23 mouse cellular contexts compared by ENCODE assay signal in genomic region chr16:5595359-5595758, GRCm38 (mm10).
A peak's percentile ranks its signal among the peaks of the same experiment; 100 is the strongest.
DNase-seq lines count a peak whose midpoint lies in the region; ATAC-seq and TF ChIP-seq lines count a peak whose summit lies in the region.
"Had no signal": no experiment of that assay in that cellular context is flagged by ENCODE, and none has a peak within 500 bp of the region (broad histone marks: within the 10 kb centered on the region; RNA-seq: fewer than 3 reads in every experiment).

No protein-coding gene starts in this region.

- DNase-seq in hindbrain, postnatal 0 days (ENCODE audit: low spot score): peak; percentile 40
- no peak for DNase-seq in hindbrain, embryonic 14.5 days (ENCODE audit: low spot score)
- DNase-seq in midbrain, postnatal 0 days (ENCODE audit: low spot score): peak; percentile 50
- DNase-seq in heart, embryonic 10.5 days (ENCODE audit: low spot score): no peak
- DNase-seq in heart, postnatal 4 days: no peak
- DNase-seq: adrenal gland, postnatal 10 days; cerebellum, adult 9-11 months; gastrocnemius, postnatal 14 days; heart, adult 11 months; heart, postnatal 10 days; kidney, adult 11 months; kidney, postnatal 36 days; liver, postnatal 0 days had no signal

- H3K4me3 ChIP-seq in hindbrain, postnatal 0 days (ENCODE audit: low read length): no peak overlapping the region
- no peak overlapping the region for H3K4me3 ChIP-seq in hindbrain, embryonic 14.5 days (replicated peaks; ENCODE audit: low read length)
- H3K4me3 ChIP-seq in midbrain, postnatal 0 days (ENCODE audit: low read depth, low read length): no peak overlapping the region
- no peak overlapping the region for H3K4me3 ChIP-seq in midbrain, embryonic 16.5 days (ENCODE audit: low read depth, low read length)
- no peak overlapping the region for H3K4me3 ChIP-seq in forebrain, embryonic 16.5 days (replicated peaks; ENCODE audit: low read length)
- H3K4me3 ChIP-seq in heart, embryonic 10.5 days: no peak overlapping the region
- H3K4me3 ChIP-seq: embryonic facial prominence, embryonic 12.5 days; heart, embryonic 12.5 days; kidney, embryonic 15.5 days; limb, embryonic 12.5 days; midbrain, embryonic 10.5 days; neural tube, embryonic 15.5 days had no signal

- H3K27ac ChIP-seq in hindbrain, postnatal 0 days: no peak overlapping the region
- no peak overlapping the region for H3K27ac ChIP-seq in hindbrain, embryonic 14.5 days
- H3K27ac ChIP-seq in midbrain, postnatal 0 days (ENCODE audit: low read depth, low read length): no peak overlapping the region
- H3K27ac ChIP-seq in midbrain, embryonic 16.5 days (ENCODE audit: low read length): no peak overlapping the region
- no peak overlapping the region for H3K27ac ChIP-seq in forebrain, embryonic 16.5 days (ENCODE audit: low read length)
- no peak overlapping the region for H3K27ac ChIP-seq in heart, embryonic 10.5 days
- H3K27ac ChIP-seq: embryonic facial prominence, embryonic 12.5 days; kidney, embryonic 15.5 days; limb, embryonic 12.5 days; midbrain, embryonic 10.5 days; neural tube, embryonic 15.5 days had no signal

- no peak for TF ChIP-seq CTCF in hindbrain, postnatal 0 days (IDR thresholded peaks at IDR 0.05; ENCODE audit: low read depth)
- no peak for TF ChIP-seq CTCF in midbrain, postnatal 0 days (IDR thresholded peaks at IDR 0.05)

- no peak overlapping the region for H3K4me2 ChIP-seq in hindbrain, postnatal 0 days (ENCODE audit: low read depth, low read length)
- H3K4me2 ChIP-seq in hindbrain, embryonic 14.5 days (replicated peaks): no peak overlapping the region
- H3K4me2 ChIP-seq in midbrain, postnatal 0 days (ENCODE audit: low read depth, low read length, poor library complexity, severe bottlenecking): no peak overlapping the region
- H3K4me2 ChIP-seq in midbrain, embryonic 16.5 days (ENCODE audit: low read length): no peak overlapping the region
- H3K4me2 ChIP-seq in forebrain, embryonic 16.5 days (ENCODE audit: low read length): no peak overlapping the region
- H3K4me2 ChIP-seq: embryonic facial prominence, embryonic 12.5 days; heart, embryonic 12.5 days; kidney, embryonic 15.5 days; limb, embryonic 12.5 days; liver, embryonic 11.5 days; neural tube, embryonic 15.5 days had no signal

- H3K9me3 ChIP-seq in hindbrain, postnatal 0 days (ENCODE audit: low read length): no peaks in the 10 kb centered on the region
- no peaks in the 10 kb centered on the region for H3K9me3 ChIP-seq in hindbrain, embryonic 14.5 days (ENCODE audit: control insufficient read depth, low read length)
- no peaks in the 10 kb centered on the region for H3K9me3 ChIP-seq in midbrain, postnatal 0 days (ENCODE audit: low read length)
- no peaks in the 10 kb centered on the region for H3K9me3 ChIP-seq in midbrain, embryonic 16.5 days (replicated peaks; ENCODE audit: control insufficient read depth, low read length, poor library complexity, severe bottlenecking)
- no peaks in the 10 kb centered on the region for H3K9me3 ChIP-seq in forebrain, embryonic 16.5 days (ENCODE audit: control insufficient read depth, low read length)
- H3K9me3 ChIP-seq in heart, embryonic 10.5 days: no peaks in the 10 kb centered on the region
- H3K9me3 ChIP-seq: embryonic facial prominence, embryonic 12.5 days; heart, embryonic 12.5 days; kidney, embryonic 15.5 days; limb, embryonic 12.5 days; midbrain, embryonic 10.5 days; neural tube, embryonic 15.5 days had no signal

- no peaks in the 10 kb centered on the region for H3K36me3 ChIP-seq in hindbrain, postnatal 0 days (ENCODE audit: insufficient read depth, low read length)
- H3K36me3 ChIP-seq in hindbrain, embryonic 14.5 days (replicated peaks; ENCODE audit: control insufficient read depth, insufficient read depth): no peaks in the 10 kb centered on the region
- H3K36me3 ChIP-seq in midbrain, postnatal 0 days (ENCODE audit: insufficient read depth, low read length): no peaks in the 10 kb centered on the region
- no peaks in the 10 kb centered on the region for H3K36me3 ChIP-seq in midbrain, embryonic 16.5 days (ENCODE audit: control insufficient read depth, insufficient read depth, low read length)
- no peaks in the 10 kb centered on the region for H3K36me3 ChIP-seq in forebrain, embryonic 16.5 days (ENCODE audit: control insufficient read depth, insufficient read depth)
- no peaks in the 10 kb centered on the region for H3K36me3 ChIP-seq in heart, embryonic 10.5 days
- H3K36me3 ChIP-seq: embryonic facial prominence, embryonic 12.5 days; heart, embryonic 12.5 days; kidney, embryonic 15.5 days; limb, embryonic 12.5 days; midbrain, embryonic 10.5 days; neural tube, embryonic 15.5 days had no signal

- 41% methylated on average over 6 of the region's 6 CpGs for WGBS in hindbrain, postnatal 0 days
- WGBS in hindbrain, embryonic 14.5 days: 54% methylated on average over 6 of the region's 6 CpGs
- WGBS in midbrain, postnatal 0 days: 70% methylated on average over 6 of the region's 6 CpGs
- WGBS in midbrain, embryonic 16.5 days: 79% methylated on average over 6 of the region's 6 CpGs
- WGBS in forebrain, embryonic 16.5 days: 27% methylated on average over 6 of the region's 6 CpGs
- WGBS in heart, embryonic 10.5 days: 75% methylated on average over 6 of the region's 6 CpGs

- no peak for ATAC-seq in hindbrain, postnatal 0 days
- no peak for ATAC-seq in hindbrain, embryonic 14.5 days (ENCODE audit: low FRiP score)
- ATAC-seq in midbrain, postnatal 0 days (ENCODE audit: low FRiP score): no peak
- no peak for ATAC-seq in midbrain, embryonic 16.5 days
- ATAC-seq in forebrain, embryonic 16.5 days: peak; percentile 85
- ATAC-seq: liver, postnatal 0 days; lung, postnatal 0 days had no signal

- H3K27me3 ChIP-seq in hindbrain, postnatal 0 days (ENCODE audit: insufficient read depth, low read length): no peaks in the 10 kb centered on the region
- H3K27me3 ChIP-seq in hindbrain, embryonic 14.5 days (ENCODE audit: control insufficient read depth, insufficient read depth, low read length): no peaks in the 10 kb centered on the region
- H3K27me3 ChIP-seq in midbrain, postnatal 0 days (ENCODE audit: insufficient read depth, low read length): no peaks in the 10 kb centered on the region
- H3K27me3 ChIP-seq in midbrain, embryonic 16.5 days (ENCODE audit: control insufficient read depth, insufficient read depth, low read depth, low read length): no peaks in the 10 kb centered on the region
- H3K27me3 ChIP-seq in forebrain, embryonic 16.5 days (replicated peaks; ENCODE audit: control insufficient read depth, insufficient read depth, low read length): no peaks in the 10 kb centered on the region
- H3K27me3 ChIP-seq in heart, embryonic 10.5 days (ENCODE audit: insufficient read depth, poor library complexity, severe bottlenecking): no peaks in the 10 kb centered on the region
- H3K27me3 ChIP-seq: embryonic facial prominence, embryonic 12.5 days; heart, embryonic 12.5 days; kidney, embryonic 15.5 days; limb, embryonic 12.5 days; neural tube, embryonic 15.5 days had no signal

- no peaks in the 10 kb centered on the region for H3K4me1 ChIP-seq in hindbrain, postnatal 0 days (ENCODE audit: insufficient read depth, low read length)
- no peaks in the 10 kb centered on the region for H3K4me1 ChIP-seq in hindbrain, embryonic 14.5 days (replicated peaks; ENCODE audit: control insufficient read depth, insufficient read depth, low read length)
- H3K4me1 ChIP-seq in midbrain, postnatal 0 days (ENCODE audit: insufficient read depth, low read length): no peaks in the 10 kb centered on the region
- H3K4me1 ChIP-seq in midbrain, embryonic 16.5 days (ENCODE audit: control insufficient read depth, insufficient read depth, low read length): no peaks in the 10 kb centered on the region
- peaks cover 6% of the 10 kb centered on the region for H3K4me1 ChIP-seq in forebrain, embryonic 16.5 days (replicated peaks; ENCODE audit: control insufficient read depth, insufficient read depth, low read length)
- H3K4me1 ChIP-seq in heart, embryonic 10.5 days: no peaks in the 10 kb centered on the region
- H3K4me1 ChIP-seq: embryonic facial prominence, embryonic 12.5 days; heart, embryonic 12.5 days; kidney, embryonic 15.5 days; midbrain, embryonic 10.5 days; neural tube, embryonic 15.5 days had no signal

- no peak overlapping the region for H3K9ac ChIP-seq in hindbrain, postnatal 0 days (replicated peaks; ENCODE audit: low read length)
- no peak overlapping the region for H3K9ac ChIP-seq in hindbrain, embryonic 14.5 days
- H3K9ac ChIP-seq in midbrain, postnatal 0 days (replicated peaks; ENCODE audit: low read length, poor library complexity, severe bottlenecking): no peak overlapping the region
- no peak overlapping the region for H3K9ac ChIP-seq in midbrain, embryonic 16.5 days (ENCODE audit: low read depth, low read length)
- no peak overlapping the region for H3K9ac ChIP-seq in forebrain, embryonic 16.5 days (replicated peaks; ENCODE audit: low read depth, low read length)
- H3K9ac ChIP-seq: embryonic facial prominence, embryonic 12.5 days; heart, embryonic 12.5 days; kidney, embryonic 15.5 days; limb, embryonic 12.5 days; liver, postnatal 0 days; neural tube, embryonic 15.5 days had no signal

Comparison
In these comparisons a context has a peak if more than half of its experiments do, and no peak if none do; other contexts are left out.
1. DNase-seq: peak in hindbrain, postnatal 0 days (single experiment) and midbrain, postnatal 0 days (single experiment); none in hindbrain, embryonic 14.5 days (single experiment), heart, embryonic 10.5 days (single experiment) and heart, postnatal 4 days (single experiment).